26 mouse cellular contexts compared by ENCODE assay signal in genomic region chr5:85661487-85661886, GRCm38 (mm10).
A peak's percentile ranks its signal among the peaks of the same experiment; 100 is the strongest.
DNase-seq lines count a peak whose midpoint lies in the region; ATAC-seq and TF ChIP-seq lines count a peak whose summit lies in the region.
"Had no signal": no experiment of that assay in that cellular context is flagged by ENCODE, and none has a peak within 500 bp of the region (broad histone marks: within the 10 kb centered on the region; RNA-seq: fewer than 3 reads in every experiment).

No protein-coding gene starts in this region.

- H3K4me1 ChIP-seq in forebrain, embryonic 13.5 days, result no peaks in the 10 kb centered on the region
- no peaks in the 10 kb centered on the region for H3K4me1 ChIP-seq in forebrain, embryonic 11.5 days (replicated peaks; ENCODE audit: control insufficient read depth, insufficient read depth, low read length)
- H3K4me1 ChIP-seq in midbrain, embryonic 14.5 days (ENCODE audit: control insufficient read depth, insufficient read depth, low read length), result no peaks in the 10 kb centered on the region
- no peaks in the 10 kb centered on the region for H3K4me1 ChIP-seq in midbrain, embryonic 10.5 days
- H3K4me1 ChIP-seq: embryonic facial prominence, embryonic 13.5 days; embryonic facial prominence, embryonic 15.5 days; forebrain, embryonic 10.5 days had no signal

- no peaks in the 10 kb centered on the region for H3K36me3 ChIP-seq in forebrain, embryonic 13.5 days (ENCODE audit: poor library complexity, severe bottlenecking)
- H3K36me3 ChIP-seq in forebrain, embryonic 11.5 days (ENCODE audit: control insufficient read depth, insufficient read depth, low read length), result no peaks in the 10 kb centered on the region
- H3K36me3 ChIP-seq in midbrain, embryonic 14.5 days (ENCODE audit: control insufficient read depth, insufficient read depth, low read length), result no peaks in the 10 kb centered on the region
- no peaks in the 10 kb centered on the region for H3K36me3 ChIP-seq in midbrain, embryonic 10.5 days
- H3K36me3 ChIP-seq: embryonic facial prominence, embryonic 13.5 days; embryonic facial prominence, embryonic 15.5 days; forebrain, embryonic 10.5 days; G1E had no signal

- H3K9me3 ChIP-seq in forebrain, embryonic 13.5 days (replicated peaks), result no peaks in the 10 kb centered on the region
- H3K9me3 ChIP-seq in forebrain, embryonic 11.5 days (ENCODE audit: control insufficient read depth, low read length), result no peaks in the 10 kb centered on the region
- no peaks in the 10 kb centered on the region for H3K9me3 ChIP-seq in midbrain, embryonic 14.5 days (ENCODE audit: control insufficient read depth, low read length)
- H3K9me3 ChIP-seq in midbrain, embryonic 10.5 days (replicated peaks), result no peaks in the 10 kb centered on the region
- H3K9me3 ChIP-seq: embryonic facial prominence, embryonic 13.5 days; embryonic facial prominence, embryonic 15.5 days; forebrain, embryonic 10.5 days; G1E had no signal

- DNase-seq in forebrain, embryonic 11.5 days (ENCODE audit: low spot score), result no peak
- peak; percentile 23 for DNase-seq in midbrain, embryonic 14.5 days
- DNase-seq in midbrain, embryonic 10.5 days (ENCODE audit: low spot score), result no peak
- DNase-seq in brain, embryonic 14.5 days (ENCODE audit: low read depth), result peak; percentile 58
- DNase-seq: adrenal gland, adult 8-10 months; adrenal gland, postnatal 14 days; adrenal gland, postnatal 36 days; B cell, adult 2 months; cerebellum, adult 11 months; cerebellum, adult 18-20 months; cerebellum, adult 8-10 months; cerebellum, adult 9-11 months; cerebellum, postnatal 14 days; cerebellum, postnatal 36 days; embryo, embryonic 11 days had no signal

- no peak for TF ChIP-seq POLR2A in brain, embryonic 14.5 days (IDR thresholded peaks at IDR 0.05; ENCODE audit: borderline replicate concordance, extremely low read depth, insufficient read depth, insufficient read length, poor library complexity, severe bottlenecking)

- no peak for TF ChIP-seq CTCF in brain, embryonic 14.5 days (IDR thresholded peaks at IDR 0.05; ENCODE audit: borderline replicate concordance, extremely low read depth, insufficient read depth, insufficient read length)

- no peak overlapping the region for H3K4me3 ChIP-seq in forebrain, embryonic 13.5 days
- H3K4me3 ChIP-seq in forebrain, embryonic 11.5 days (ENCODE audit: low read depth, low read length), result no peak overlapping the region
- no peak overlapping the region for H3K4me3 ChIP-seq in midbrain, embryonic 14.5 days (replicated peaks; ENCODE audit: low read depth, low read length)
- no peak overlapping the region for H3K4me3 ChIP-seq in midbrain, embryonic 10.5 days
- H3K4me3 ChIP-seq: embryonic facial prominence, embryonic 13.5 days; embryonic facial prominence, embryonic 15.5 days; erythroblast, embryonic 14.5 days; forebrain, embryonic 10.5 days had no signal

- no peak overlapping the region for H3K27ac ChIP-seq in forebrain, embryonic 13.5 days
- no peak overlapping the region for H3K27ac ChIP-seq in forebrain, embryonic 11.5 days (ENCODE audit: low read depth, low read length)
- no peak overlapping the region for H3K27ac ChIP-seq in midbrain, embryonic 14.5 days (replicated peaks; ENCODE audit: low read depth, low read length)
- H3K27ac ChIP-seq in midbrain, embryonic 10.5 days (replicated peaks), result no peak overlapping the region
- H3K27ac ChIP-seq: embryonic facial prominence, embryonic 13.5 days; embryonic facial prominence, embryonic 15.5 days; forebrain, embryonic 10.5 days had no signal

- whole genome bisulfite sequencing in forebrain, embryonic 13.5 days, result 48% methylated on average over 5 of the region's 5 CpGs
- 59% methylated on average over 5 of the region's 5 CpGs for WGBS in forebrain, embryonic 11.5 days
- WGBS in midbrain, embryonic 14.5 days, result 57% methylated on average over 5 of the region's 5 CpGs
- 82% methylated on average over 5 of the region's 5 CpGs for WGBS in midbrain, embryonic 10.5 days

- H3K27me3 ChIP-seq in forebrain, embryonic 13.5 days, result no peaks in the 10 kb centered on the region
- no peaks in the 10 kb centered on the region for H3K27me3 ChIP-seq in forebrain, embryonic 11.5 days (ENCODE audit: control insufficient read depth, insufficient read depth, low read length)
- no peaks in the 10 kb centered on the region for H3K27me3 ChIP-seq in midbrain, embryonic 14.5 days (ENCODE audit: control insufficient read depth, insufficient read depth, low read length)
- H3K27me3 ChIP-seq in midbrain, embryonic 10.5 days (ENCODE audit: low read depth, poor library complexity, severe bottlenecking), result no peaks in the 10 kb centered on the region
- H3K27me3 ChIP-seq: CH12.LX; embryonic facial prominence, embryonic 13.5 days; embryonic facial prominence, embryonic 15.5 days had no signal

- ATAC-seq in forebrain, embryonic 13.5 days, result peak; percentile 45; the same call in 1 of the 2 replicates
- ATAC-seq in forebrain, embryonic 11.5 days (replicated peaks; ENCODE audit: low FRiP score), result no peak
- ATAC-seq in midbrain, embryonic 14.5 days (ENCODE audit: low FRiP score, low TSS enrichment), result no peak
- ATAC-seq: activated CD4-positive, CD25-positive, alpha-beta regulatory T cell, adult 4 months; CD4-positive, CD25-positive, alpha-beta regulatory T cell, adult 4 months; forebrain, embryonic 16.5 days; Patski had no signal

- no peak overlapping the region for H3K4me2 ChIP-seq in forebrain, embryonic 13.5 days
- H3K4me2 ChIP-seq in forebrain, embryonic 11.5 days (ENCODE audit: low read depth, low read length, severe bottlenecking), result no peak overlapping the region
- no peak overlapping the region for H3K4me2 ChIP-seq in midbrain, embryonic 14.5 days (ENCODE audit: low read length)
- H3K4me2 ChIP-seq: embryonic facial prominence, embryonic 13.5 days; embryonic facial prominence, embryonic 15.5 days had no signal

- H3K9ac ChIP-seq in forebrain, embryonic 13.5 days, result no peak overlapping the region
- H3K9ac ChIP-seq in forebrain, embryonic 11.5 days (ENCODE audit: low read length), result no peak overlapping the region
- H3K9ac ChIP-seq in midbrain, embryonic 14.5 days (replicated peaks; ENCODE audit: low read length), result no peak overlapping the region
- H3K9ac ChIP-seq: embryonic facial prominence, embryonic 13.5 days; embryonic facial prominence, embryonic 15.5 days had no signal

Comparison
In these comparisons a context has a peak if more than half of its experiments do, and no peak if none do; other contexts are left out.
1. DNase-seq: peak in midbrain, embryonic 14.5 days (single experiment) and brain, embryonic 14.5 days (single experiment); none in forebrain, embryonic 11.5 days (single experiment) and midbrain, embryonic 10.5 days (single experiment).